Mouse (Mus musculus) liver, embryonic 14.5 days (tissue): Measurements from ENCODE around the gene Pla2g3. TPM values are rescaled to one million over a fixed set of nuclear protein-coding genes. Genes with fewer than 3 reads are reported as not detected.

Experiments
- ATAC-seq: fragments of 200-750 bp; cut with Nextera tagmentation; 2 replicates; pipeline ENCODE4 v1.8.0; 2017; ENCODE audit warnings: moderate number of reproducible peaks, mild to moderate bottlenecking, moderate library complexity; ENCODE audit not compliant: insufficient read depth
- DNase-seq, 3 experiments: peaks; one replicate each; pipeline ENCODE4 v3.0.0-alpha.2; 2012 to 2013; ENCODE audit warnings: low read depth in 3 of 3, low spot score in 3 of 3
- H3K27ac ChIP-seq: fragments of 300-500 bp; sonication (generic); 2 replicates; pipeline ENCODE4 v1.5.1; 2014; ENCODE audit warnings: moderate library complexity, mild to moderate bottlenecking, control low read depth, inconsistent platforms
- H3K27me3 ChIP-seq: fragments of 300-500 bp; sonication (generic); 2 replicates; pipeline ENCODE4 v1.6.1; 2014; ENCODE audit warnings: mild to moderate bottlenecking, low read length, moderate library complexity; ENCODE audit not compliant: control insufficient read depth, insufficient read depth
- H3K36me3 ChIP-seq: fragments of 300-500 bp; sonication (generic); replicated peaks from 2 replicates; pipeline ENCODE4 v1.6.1; 2014; ENCODE audit warnings: low read depth; ENCODE audit not compliant: control insufficient read depth, insufficient read depth
- H3K4me1 ChIP-seq, 2 experiments: fragments of 200-500 bp in 1 of 2; fragments of 300-500 bp in 1 of 2; sonication (generic) in 1 of 2; replicated peaks; 2 replicates each; pipeline ENCODE4 v1.6.1; 2012 to 2014; ENCODE audit warnings: antibody characterized with exemption in 1 of 2, inconsistent platforms in 1 of 2, low read length in 1 of 2; ENCODE audit not compliant: control insufficient read depth in 2 of 2, insufficient read depth in 2 of 2
- H3K4me2 ChIP-seq: fragments of 300-500 bp; sonication (generic); 2 replicates; pipeline ENCODE4 v1.6.1; 2014; ENCODE audit warnings: low read depth, mild to moderate bottlenecking, control low read depth, moderate library complexity
- H3K4me3 ChIP-seq, 2 experiments: fragments of 200-500 bp in 1 of 2; fragments of 300-500 bp in 1 of 2; sonication (generic) in 1 of 2; 2 replicates each; pipeline ENCODE4 v1.5.1; 2012 to 2014; ENCODE audit warnings: low read depth in 2 of 2, low read length in 2 of 2, mild to moderate bottlenecking in 2 of 2, control low read depth in 1 of 2, inconsistent platforms in 1 of 2, moderate library complexity in 1 of 2; ENCODE audit not compliant: insufficient read depth in 1 of 2
- H3K9ac ChIP-seq: fragments of 300-500 bp; sonication (generic); replicated peaks from 2 replicates; pipeline ENCODE4 v1.6.1; 2014; ENCODE audit warnings: mild to moderate bottlenecking, control low read depth, moderate library complexity
- H3K9me3 ChIP-seq: fragments of 300-500 bp; sonication (generic); 2 replicates; pipeline ENCODE4 v1.6.1; 2016; ENCODE audit warnings: low read length, mixed read lengths; ENCODE audit not compliant: control insufficient read depth
- CTCF ChIP-seq: IDR thresholded peaks from 2 replicates; pipeline ENCODE4 v1.5.1; 2016; ENCODE audit warnings: antibody characterized with exemption, low read depth, control low read depth
- EP300 ChIP-seq: IDR thresholded peaks from 2 replicates; pipeline ENCODE4 v1.6.1; 2016; ENCODE audit warnings: antibody characterized with exemption, low read depth
- WGBS: fragments of 180-500 bp; shearing (Covaris S2); extraction: QIAGEN DNeasy Blood & Tissue Kit; methylation state at CpG from one replicate; pipeline ENCODE4 v1.1.7; 2014; ENCODE audit not compliant: insufficient replicate concordance; 5-methylcytosine and 5-hydroxymethylcytosine counted together
- polyA plus RNA-seq, 2 experiments: library from polyadenylated mRNA; depleted of rRNA in 1 of 2; stranded (reverse) in 1 of 2; unstranded in 1 of 2; fragments of >200 nt; fragmentation: Nextera tagmentation in 1 of 2; extraction: Ambion mirVana in 1 of 2; gene quantifications; 2 replicates each; pipeline versions ENCODE4 v1.2.1 to v1.2.3; 2012 to 2014

Gene Pla2g3
- polyA plus RNA-seq, 2 experiments = 0.04 to 0.06 TPM

- peaks cover 0 to 8% of the 10 kb centered on the region in 2 experiments; a peak in 3 of 4 replicates for H3K4me1 ChIP-seq
- H3K9ac ChIP-seq = 0 out of 2 replicates have a peak within 1 kb of the TSS, but pooled peaks have one; percentile 10
- 73% methylated on average over 23 of the region's 23 CpGs for WGBS
- peak within 1 kb of the TSS; percentile 50 to 76 for H3K4me3 ChIP-seq
- no peaks in the 10 kb centered on the region for H3K27me3 ChIP-seq
- no peak within 1 kb of the TSS for H3K27ac ChIP-seq
- DNase-seq (no peak), ATAC-seq (no peak)
- TF ChIP-seq EP300 = no peak
- no peak for TF ChIP-seq CTCF
- no peaks in the 10 kb centered on the region for H3K36me3 ChIP-seq
- H3K4me2 ChIP-seq = peak within 1 kb of the TSS; percentile 68
- no peaks in the 10 kb centered on the region for H3K9me3 ChIP-seq
These were observed 52.5 kb downstream of the Pla2g3 start, which contains the start of gene Smtn for GRCm38 (mm10) chr11:3540451-3541085. Gene Smtn, minus strand, starts transcription at chr11:3540612.

- H3K27me3 ChIP-seq = no peaks in the 10 kb centered on the region
- ATAC-seq = no peak
- no peak overlapping the region for H3K27ac ChIP-seq
- no peak for DNase-seq
- H3K9ac ChIP-seq = no peak overlapping the region
- TF ChIP-seq EP300 (no peak), CTCF (no peak)
- WGBS = 55% methylated on average over 3 of the region's 3 CpGs
- H3K9me3 ChIP-seq = no peaks in the 10 kb centered on the region
- no peak overlapping the region for H3K4me3 ChIP-seq
- H3K4me2 ChIP-seq = no peak overlapping the region
- no peaks in the 10 kb centered on the region for H3K36me3 ChIP-seq
- H3K4me1 ChIP-seq = peaks cover 0 to 10% of the 10 kb centered on the region in 2 experiments; a peak in 2 of 4 replicates
These were observed 53.8 kb downstream of the Pla2g3 start for GRCm38 (mm10) chr11:3541932-3542331.

GRCm38 (mm10) chr11:3543001-3543400 is 54.9 kb downstream of the Pla2g3 start:
- Histone ChIP-seq H3K27ac (no peak overlapping the region), H3K9ac (no peak overlapping the region), H3K4me1 (peaks cover 0 to 13% of the 10 kb centered on the region in 2 experiments; a peak in 2 of 4 replicates), H3K36me3 (no peaks in the 10 kb centered on the region), H3K4me2 (no peak overlapping the region), H3K9me3 (no peaks in the 10 kb centered on the region), H3K4me3 (no peak overlapping the region), H3K27me3 (no peaks in the 10 kb centered on the region)
- TF ChIP-seq CTCF (no peak), EP300 (no peak)
- 33% methylated on average over 5 of the region's 5 CpGs for WGBS
- DNase-seq (no peak), ATAC-seq (no peak)

- H3K4me2 ChIP-seq = no peak overlapping the region
- H3K27me3 ChIP-seq = no peaks in the 10 kb centered on the region
- ATAC-seq (no peak), DNase-seq (no peak)
- H3K27ac ChIP-seq = no peak overlapping the region
- H3K9me3 ChIP-seq = no peaks in the 10 kb centered on the region
- H3K4me3 ChIP-seq = no peak overlapping the region
- no peaks in the 10 kb centered on the region for H3K36me3 ChIP-seq
- H3K9ac ChIP-seq = no peak overlapping the region
- peak; percentile 54 for TF ChIP-seq CTCF
- TF ChIP-seq EP300 = no peak
- 70% methylated on average over 5 of the region's 5 CpGs for WGBS
- peaks cover 0 to 8% of the 10 kb centered on the region in 2 experiments; a peak in 2 of 4 replicates for H3K4me1 ChIP-seq
These were observed 56.3 kb downstream of the Pla2g3 start for GRCm38 (mm10) chr11:3544409-3544808.

GRCm38 (mm10) chr11:3545531-3546241 is 57.6 kb downstream of the Pla2g3 start:
- no peak overlapping the region for H3K4me2 ChIP-seq
- H3K27me3 ChIP-seq = no peaks in the 10 kb centered on the region
- H3K9me3 ChIP-seq = no peaks in the 10 kb centered on the region
- H3K36me3 ChIP-seq = no peaks in the 10 kb centered on the region
- peaks cover 0 to 4% of the 10 kb centered on the region in 2 experiments; a peak in 2 of 4 replicates for H3K4me1 ChIP-seq
- no peak for DNase-seq
- no peak overlapping the region for H3K27ac ChIP-seq
- no peak overlapping the region for H3K9ac ChIP-seq
- H3K4me3 ChIP-seq = no peak overlapping the region
- TF ChIP-seq EP300 (no peak), CTCF (no peak)
- WGBS = 27% methylated on average over 9 of the region's 9 CpGs
- no peak for ATAC-seq
